Mouse (Mus musculus) testis, adult 2 months (tissue): ENCODE results near the gene Ttbk2.

ENCODE experiments used
- CTCF ChIP-seq: fragments of 200-500 bp; IDR thresholded peaks from 2 replicates; pipeline ENCODE4 v1.5.1; 2012; ENCODE audit warnings: low read depth, mild to moderate bottlenecking, inconsistent platforms, low read length, moderate library complexity; ENCODE audit not compliant: control insufficient read depth, insufficient read depth, insufficient replicate concordance
- POLR2A ChIP-seq: fragments of 200-500 bp; IDR thresholded peaks from 2 replicates; pipeline ENCODE4 v1.6.1; 2012; ENCODE audit warnings: low read depth, mild to moderate bottlenecking, inconsistent platforms, low read length, moderate library complexity; ENCODE audit not compliant: control insufficient read depth

- no peak for TF ChIP-seq POLR2A
- no peak for TF ChIP-seq CTCF
Measured at GRCm38 (mm10) chr2:120697767-120698166, 152.6 kb downstream of the Ttbk2 start.
